ENCODE assay signal across 8 mouse cellular contexts in genomic region chr16:20535296-20536080, GRCm38 (mm10). TPM values are rescaled to one million over a fixed set of nuclear protein-coding genes. Genes with fewer than 3 reads are reported as not detected.
DNase-seq lines count a peak whose midpoint lies in the region; ATAC-seq lines count a peak whose summit lies in the region.

Gene Ap2m1, plus strand, starts transcription at chr16:20535478.

- WGBS in hindbrain, embryonic 14.5 days, result 0% methylated on average over 48 of the region's 52 CpGs

- H3K4me1 ChIP-seq in hindbrain, embryonic 14.5 days (replicated peaks; ENCODE audit: control insufficient read depth, insufficient read depth, low read length), result peaks cover 27% of the 10 kb centered on the region

- H3K4me3 ChIP-seq in hindbrain, embryonic 14.5 days (replicated peaks; ENCODE audit: low read length), result peak within 1 kb of the TSS; percentile 88

- peak within 1 kb of the TSS; percentile 87 for H3K27ac ChIP-seq in hindbrain, embryonic 14.5 days

- peaks cover 61% of the 10 kb centered on the region for H3K36me3 ChIP-seq in hindbrain, embryonic 14.5 days (replicated peaks; ENCODE audit: control insufficient read depth, insufficient read depth)

- peak; percentile 96 for ATAC-seq in hindbrain, embryonic 14.5 days (ENCODE audit: low FRiP score)

- no peaks in the 10 kb centered on the region for H3K27me3 ChIP-seq in hindbrain, embryonic 14.5 days (ENCODE audit: control insufficient read depth, insufficient read depth, low read length)

- H3K9ac ChIP-seq in hindbrain, embryonic 14.5 days, result peak within 1 kb of the TSS; percentile 96

- DNase-seq in R1 (ENCODE audit: low read depth, low spot score), result peak; percentile 100
- DNase-seq in cerebellum, postnatal 25 days, result peak; percentile 92 to 95
- peak; percentile 67 to 87 for DNase-seq in frontal cortex, postnatal 25 days (ENCODE audit: low spot score in 2 of 2)
- DNase-seq in hindbrain, embryonic 14.5 days (ENCODE audit: low spot score), result peak; percentile 97
- DNase-seq in layer of hippocampus, postnatal 36 days, result peak; percentile 92 to 93
- peak; percentile 99 for DNase-seq in lung, postnatal 36 days
- peak; percentile 100 for DNase-seq in retina, postnatal 1 day
- DNase-seq in urinary bladder, adult 18-20 months (ENCODE audit: low spot score in 2 of 2), result peak; percentile 92

- no peaks in the 10 kb centered on the region for H3K9me3 ChIP-seq in hindbrain, embryonic 14.5 days (ENCODE audit: control insufficient read depth, low read length)

- H3K4me2 ChIP-seq in hindbrain, embryonic 14.5 days (replicated peaks), result peak within 1 kb of the TSS; percentile 88

RNA-seq across cellular contexts. Expression of gene Ap2m1, which starts in this region (rescaled TPM):
- 1,214 and 1,314 TPM in 2 replicates for polyA plus RNA-seq in hindbrain, embryonic 14.5 days (2014; fragmentation: Nextera tagmentation; extraction: Ambion mirVana)
- total RNA-seq in layer of hippocampus, postnatal 36 days (2021), result 100 to 1,000 TPM; 725 to 748 TPM

Comparison
In these comparisons a context has a peak if more than half of its experiments do, and no peak if none do; other contexts are left out.
1. Peak in every context shown above with its lines: DNase-seq, ATAC-seq, H3K4me3 ChIP-seq and H3K27ac ChIP-seq.